Mouse (Mus musculus) adrenal gland, adult 2 months (tissue): ENCODE results near the gene Sbk2. TPM values are rescaled to one million over a fixed set of nuclear protein-coding genes. Genes with fewer than 3 reads are reported as not detected.

Source experiments
- DNase-seq: peaks from one replicate; pipeline ENCODE4 v3.0.0; 2021
- polyA plus RNA-seq: library from polyadenylated mRNA; depleted of rRNA; stranded (reverse); fragments of >200 nt; gene quantifications from 2 replicates; pipeline ENCODE4 v1.2.3, GENCODE M21; 2012
- total RNA-seq, 2 experiments: library from RNA; stranded (reverse); gene quantifications; 2 replicates each; pipeline ENCODE4 v1.2.3; 2021

Gene Sbk2
- total and polyA plus RNA-seq, 3 experiments, result 0.32 to 1.0 (median 0.52) TPM

DNA sequence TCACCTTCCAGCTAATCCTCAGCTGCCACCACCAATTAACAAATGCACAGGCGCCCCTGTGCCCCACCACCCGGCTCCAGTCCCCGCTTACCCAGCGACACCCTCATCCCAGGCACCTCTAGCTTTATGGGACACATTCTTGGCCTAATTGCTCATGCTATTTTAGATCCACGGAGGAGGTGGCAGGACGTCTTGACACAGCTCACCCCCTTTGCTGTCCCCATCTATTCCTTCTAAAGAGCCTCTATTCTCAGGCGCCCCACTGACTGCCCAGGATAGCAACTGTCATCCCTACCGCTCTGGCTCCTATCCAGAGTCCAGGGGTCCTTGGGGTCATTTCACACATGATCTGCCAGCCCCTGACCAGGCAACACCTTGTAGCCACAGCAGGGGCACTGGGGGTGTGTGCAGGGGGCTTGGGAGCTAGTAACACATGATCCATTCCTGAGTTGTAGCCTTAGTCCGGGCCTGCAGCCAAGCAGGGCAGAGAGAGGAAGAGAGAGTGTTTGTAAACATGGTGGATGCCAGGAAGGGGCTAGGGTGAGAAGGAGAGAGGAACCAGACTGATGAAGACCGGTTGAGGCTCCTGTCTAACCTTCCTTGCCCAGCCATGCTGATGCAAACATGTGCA is 10.3 kb downstream of the Sbk2 start:
- no peak for DNase-seq

DNA sequence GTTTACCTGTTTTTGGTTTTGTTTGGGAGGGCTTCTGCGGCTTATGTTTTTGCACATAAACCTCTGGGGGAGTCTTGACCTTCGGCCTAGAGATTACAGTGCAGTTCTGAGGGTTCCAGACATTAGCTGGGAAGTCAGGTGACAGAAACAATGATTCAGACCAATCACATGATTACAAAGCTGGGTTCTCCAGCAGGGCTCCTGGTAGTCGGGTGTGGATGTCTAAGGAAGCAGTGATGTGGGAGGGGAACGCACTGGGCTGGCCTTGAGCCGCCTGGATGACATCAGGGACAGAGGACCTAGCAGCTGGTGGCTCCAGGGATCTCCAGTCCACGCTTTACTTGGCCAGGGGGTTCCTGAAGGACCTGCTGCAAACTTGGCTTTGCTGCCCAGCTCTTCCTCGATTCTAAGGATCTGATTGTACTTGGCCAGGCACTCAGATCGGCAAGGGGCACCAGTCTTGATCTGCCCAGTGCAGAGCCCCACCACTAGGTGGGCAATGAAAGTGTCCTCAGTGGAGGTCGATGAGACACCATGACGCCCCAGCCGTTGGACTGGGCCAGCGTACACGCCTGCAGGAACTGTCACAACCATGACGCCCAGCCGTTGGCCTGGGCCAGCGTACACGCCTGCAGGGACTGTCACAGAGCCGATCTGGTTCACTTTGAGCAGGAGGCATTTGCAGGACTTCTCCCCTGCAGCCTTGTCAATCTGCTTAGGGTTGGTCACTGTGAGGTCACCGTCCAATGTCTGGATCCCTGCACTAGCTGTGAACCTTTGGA is 13.5 kb downstream of the Sbk2 start:
- peak; percentile 70 for DNase-seq

DNA sequence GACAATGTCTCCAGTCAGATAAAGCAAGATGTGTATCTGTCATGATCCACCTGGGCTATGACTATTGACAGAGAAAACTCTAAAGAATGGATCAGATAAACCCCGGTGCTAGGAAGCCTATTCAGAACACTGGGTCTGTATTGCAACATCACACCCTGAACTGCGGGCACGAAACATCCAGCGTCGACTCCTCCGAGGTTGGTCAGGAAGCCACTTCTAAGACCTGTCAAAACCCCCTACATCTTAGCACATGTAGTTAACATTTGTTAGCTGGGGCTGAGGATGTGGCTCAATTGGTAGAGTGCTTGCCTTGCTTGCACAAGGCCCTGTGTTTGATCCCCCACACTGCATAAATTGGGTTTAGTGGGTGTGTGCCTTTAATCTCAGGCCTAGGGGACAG is 15.8 kb downstream of the Sbk2 start:
- DNase-seq, result no peak

DNA sequence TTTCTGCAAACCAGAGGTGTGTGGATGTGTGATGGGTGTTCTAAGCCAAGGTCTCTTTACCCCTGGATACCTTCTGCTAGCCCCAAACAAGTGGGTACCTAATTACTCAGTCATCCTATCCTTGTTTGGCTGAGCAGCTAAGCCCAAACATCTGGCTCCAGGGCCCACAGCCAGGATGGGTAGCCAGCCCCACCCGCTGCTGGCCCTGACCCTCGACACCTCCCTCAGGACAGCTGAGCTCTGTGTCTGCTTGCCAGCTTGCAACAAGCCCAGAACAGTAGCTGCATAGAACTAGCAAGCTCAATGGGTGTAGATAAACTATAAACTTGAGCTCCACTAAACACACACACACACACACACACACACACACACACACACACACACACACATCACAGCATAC is 16.4 kb downstream of the Sbk2 start:
- peak; percentile 88 for DNase-seq

DNA sequence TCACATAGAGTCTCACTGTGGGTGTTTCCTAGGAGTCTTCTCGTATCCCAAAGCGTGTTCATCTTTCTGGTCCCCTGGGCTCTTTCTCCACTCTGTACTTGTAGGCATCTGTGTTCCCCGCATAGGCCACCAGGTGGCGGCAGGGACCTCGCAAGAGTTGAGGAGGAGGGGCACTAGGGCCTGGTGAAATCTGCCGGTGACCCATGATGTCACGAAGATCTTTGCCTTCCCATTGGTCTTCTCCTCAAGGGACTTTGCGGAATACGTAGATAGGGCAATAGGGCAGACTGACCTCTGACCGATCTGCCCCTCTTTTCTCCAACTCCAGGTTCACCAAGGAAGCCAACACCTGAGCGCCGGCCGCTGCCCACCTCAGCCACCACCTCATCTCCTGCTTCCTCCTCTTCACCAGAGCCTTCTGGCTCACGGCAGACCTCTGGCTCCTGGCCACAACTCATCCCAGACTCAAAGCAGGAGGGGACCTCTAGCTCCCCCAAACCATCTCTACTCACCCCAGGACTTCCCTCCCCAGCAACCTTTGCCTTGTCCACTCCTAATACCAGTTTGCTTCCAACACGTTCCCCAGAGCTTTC is 20.9 kb downstream of the Sbk2 start:
- peak; percentile 92 for DNase-seq

DNA sequence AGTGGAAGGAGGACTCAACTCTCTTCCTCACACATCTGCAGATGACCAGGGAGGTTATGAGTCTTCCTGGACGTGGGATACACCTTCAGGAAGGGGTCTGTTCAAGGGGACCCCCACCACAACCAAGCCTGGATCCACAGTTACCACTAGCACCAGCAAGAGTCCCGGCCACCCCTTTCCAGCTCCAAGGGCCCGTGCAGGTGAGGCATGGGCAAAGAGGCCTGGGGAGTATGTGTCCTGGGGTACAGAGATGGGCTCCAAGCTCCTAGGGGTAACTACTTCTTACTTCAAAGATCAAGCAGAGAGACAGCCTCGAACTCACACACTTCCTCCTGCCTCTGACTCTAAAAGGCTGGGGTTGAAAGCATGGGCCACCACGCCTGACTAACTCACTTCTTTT is 21.5 kb downstream of the Sbk2 start:
- DNase-seq, result no peak

DNA sequence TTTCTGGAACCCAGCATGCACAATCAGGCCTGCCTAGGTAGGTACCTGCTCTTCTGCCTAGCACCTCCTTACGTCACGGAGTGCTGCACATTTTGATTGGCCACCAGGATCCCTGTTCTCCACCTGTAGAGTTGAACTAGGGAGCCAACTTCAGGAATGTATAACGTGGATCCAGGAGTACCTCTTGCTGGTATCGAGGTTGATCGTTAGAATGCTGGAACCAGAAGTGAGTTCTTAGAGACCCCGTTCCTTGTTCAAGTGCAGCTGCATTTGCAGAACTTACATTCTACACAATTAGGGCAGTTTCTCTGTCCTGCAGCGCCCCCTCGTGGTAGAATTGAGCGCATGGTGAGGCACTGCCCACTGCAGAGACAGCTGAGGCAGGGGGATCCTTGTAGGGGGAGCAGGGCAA is 24.1 kb downstream of the Sbk2 start:
- peak; percentile 83 for DNase-seq

DNA sequence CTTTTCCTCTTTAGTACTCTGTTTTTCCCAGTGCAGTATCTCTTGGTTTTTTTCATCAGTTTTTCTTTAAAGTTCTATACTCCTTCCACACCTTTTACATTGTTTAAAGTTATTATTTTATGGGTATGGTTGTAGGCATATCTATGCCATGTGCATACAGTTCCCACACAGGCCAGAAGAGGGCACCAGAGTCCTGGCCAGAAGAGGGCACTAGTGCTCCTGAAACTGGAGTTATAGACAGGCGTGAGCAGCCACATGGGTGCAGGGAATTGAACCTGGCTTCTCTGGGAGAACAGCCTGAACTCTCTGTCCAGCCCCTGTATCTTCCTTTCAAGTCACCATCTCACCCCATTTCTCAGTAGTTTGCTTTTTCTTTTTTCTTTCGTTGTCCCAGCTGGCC is 25.8 kb downstream of the Sbk2 start:
- peak; percentile 77 for DNase-seq

DNA sequence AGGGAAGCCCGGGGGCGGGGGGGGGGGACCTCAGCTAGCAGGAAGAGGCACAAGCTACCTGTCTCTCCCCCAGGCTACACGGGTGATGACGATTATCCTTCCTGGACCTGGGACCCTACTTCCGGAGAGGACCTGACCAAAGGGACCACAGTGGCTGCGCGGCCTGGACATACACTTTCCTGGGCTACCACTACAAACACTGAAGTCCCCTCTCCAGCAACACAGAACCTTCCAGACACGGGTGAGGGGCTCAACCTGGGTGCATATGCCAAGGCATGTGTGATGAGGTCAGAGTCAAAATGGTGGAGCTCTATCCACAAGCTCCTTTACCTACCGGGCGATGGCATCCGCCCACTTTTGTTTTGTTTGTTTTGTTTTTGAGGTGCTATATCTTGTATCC is 26.8 kb downstream of the Sbk2 start:
- DNase-seq, result no peak

DNA sequence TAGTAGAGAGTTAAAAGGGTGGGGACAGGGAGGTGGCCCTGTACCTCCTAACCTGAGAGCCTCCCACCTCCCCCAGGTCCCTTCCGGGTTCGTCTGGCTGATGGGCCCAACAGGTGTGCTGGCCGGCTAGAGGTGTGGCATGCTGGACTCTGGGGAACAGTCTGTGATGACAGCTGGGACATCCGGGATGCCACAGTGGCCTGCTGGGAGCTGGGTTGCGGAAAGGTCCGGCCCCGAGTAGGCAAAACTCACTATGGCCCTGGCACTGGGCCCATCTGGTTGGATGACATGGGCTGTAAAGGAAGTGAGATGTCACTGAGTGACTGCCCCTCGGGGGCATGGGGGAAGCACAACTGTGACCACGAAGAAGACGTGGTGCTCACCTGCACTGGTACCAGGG is 27.4 kb downstream of the Sbk2 start:
- DNase-seq, result no peak

DNA sequence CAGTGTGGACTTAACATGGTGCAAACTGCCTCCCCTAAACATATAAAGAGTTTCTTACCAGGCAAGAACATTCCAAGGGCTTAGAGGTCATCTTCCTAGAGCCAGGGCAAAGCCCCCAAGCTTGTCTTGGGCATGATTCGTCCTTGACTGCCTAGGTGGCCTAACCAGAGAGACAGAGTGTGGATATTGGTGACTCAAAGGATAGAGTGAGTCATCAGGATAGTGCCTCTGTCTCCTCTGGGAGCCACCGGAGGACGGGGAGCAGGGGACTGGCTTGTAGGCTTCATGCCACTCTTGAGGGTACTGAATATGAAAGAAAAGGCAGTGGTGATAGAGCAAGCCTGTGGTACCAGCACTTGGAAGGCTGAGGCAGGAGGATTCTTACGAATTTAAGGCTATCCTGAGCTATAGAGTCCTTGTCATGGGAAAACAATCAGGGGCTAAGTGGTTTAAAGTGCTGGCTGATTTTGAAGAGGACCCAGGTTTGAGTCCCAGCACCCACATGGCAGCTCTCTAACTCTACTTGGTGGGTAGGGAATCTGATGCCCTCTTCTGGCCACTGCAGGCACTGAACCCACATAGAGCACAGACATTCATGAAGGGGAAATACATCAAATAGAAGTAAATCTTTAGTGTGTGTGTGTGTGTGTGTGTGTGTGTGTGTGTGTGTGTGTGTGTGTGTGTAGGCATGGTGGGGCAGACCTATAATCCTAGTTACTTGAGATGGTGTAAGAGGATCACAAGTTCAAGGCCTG is 29.9 kb downstream of the Sbk2 start:
- peak; percentile 56 for DNase-seq

DNA sequence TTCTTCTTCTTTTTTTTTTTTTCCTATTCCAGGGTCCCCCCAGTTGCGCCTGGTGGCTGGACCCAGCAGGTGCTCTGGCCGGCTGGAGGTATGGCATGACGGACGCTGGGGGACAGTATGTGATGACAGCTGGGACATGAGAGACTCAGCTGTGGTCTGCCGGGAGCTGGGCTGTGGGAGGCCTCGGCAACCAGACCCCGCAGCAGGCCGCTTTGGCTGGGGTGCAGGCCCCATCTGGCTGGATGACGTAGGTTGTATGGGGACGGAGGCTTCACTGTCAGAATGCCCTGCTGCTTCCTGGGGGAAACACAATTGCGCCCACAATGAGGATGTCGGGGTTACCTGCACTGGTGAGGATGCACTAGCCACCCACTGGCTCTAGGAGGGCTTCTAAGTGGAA is 31.1 kb downstream of the Sbk2 start:
- DNase-seq, result no peak

DNA sequence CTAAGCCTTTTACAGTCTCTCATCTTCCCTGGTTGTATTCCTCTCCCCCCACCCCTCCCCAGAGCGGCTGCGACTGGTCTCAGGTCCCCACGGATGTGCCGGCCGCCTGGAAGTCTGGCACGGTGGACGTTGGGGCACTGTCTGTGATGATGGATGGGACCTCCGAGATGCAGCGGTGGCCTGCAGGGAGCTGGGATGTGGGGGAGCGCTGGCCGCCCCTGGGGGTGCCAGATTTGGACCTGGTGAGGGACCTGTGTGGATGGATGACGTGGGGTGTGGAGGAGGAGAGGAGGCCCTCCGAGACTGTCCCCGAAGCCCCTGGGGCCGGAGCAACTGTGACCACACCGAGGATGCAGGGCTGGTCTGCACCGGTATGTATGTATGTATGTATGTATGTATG is 35.9 kb downstream of the Sbk2 start:
- no peak for DNase-seq

DNA sequence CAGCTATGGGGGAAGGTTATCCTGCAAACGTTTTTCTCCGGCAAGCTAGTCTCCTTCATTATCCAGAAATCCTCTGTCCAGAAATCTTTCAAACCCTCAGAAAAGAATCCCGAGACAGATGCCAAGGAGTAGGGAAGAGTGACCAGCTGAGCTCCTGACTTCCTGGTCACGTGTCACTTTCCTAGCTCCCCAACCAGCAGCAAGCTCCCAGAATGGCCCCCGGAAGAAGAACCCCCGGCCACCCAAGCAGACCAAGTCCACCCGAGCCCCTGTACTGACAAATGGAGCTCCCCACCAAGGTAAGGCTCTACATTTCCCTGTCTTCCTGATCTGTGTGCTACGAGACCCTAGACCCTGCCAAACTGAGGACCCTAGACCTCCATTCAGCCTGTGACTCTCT is 36.5 kb downstream of the Sbk2 start:
- no peak for DNase-seq

DNA sequence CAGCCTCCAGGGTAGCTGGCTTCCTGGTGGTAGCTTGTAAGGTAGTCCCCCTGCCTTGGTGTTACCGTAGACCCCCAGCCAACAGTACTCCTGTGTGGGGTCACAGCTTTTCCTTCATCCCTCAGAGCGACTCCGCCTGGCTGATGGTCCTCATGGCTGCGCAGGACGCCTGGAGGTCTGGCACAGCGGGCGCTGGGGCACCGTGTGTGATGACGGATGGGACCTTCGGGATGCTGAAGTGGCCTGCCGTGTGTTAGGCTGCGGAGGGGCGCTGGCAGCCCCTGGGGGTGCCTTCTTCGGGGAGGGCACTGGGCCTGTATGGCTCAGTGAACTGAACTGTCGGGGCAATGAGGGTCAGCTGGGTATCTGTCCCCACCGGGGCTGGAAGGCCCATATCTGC is 37.4 kb downstream of the Sbk2 start:
- no peak for DNase-seq

DNA sequence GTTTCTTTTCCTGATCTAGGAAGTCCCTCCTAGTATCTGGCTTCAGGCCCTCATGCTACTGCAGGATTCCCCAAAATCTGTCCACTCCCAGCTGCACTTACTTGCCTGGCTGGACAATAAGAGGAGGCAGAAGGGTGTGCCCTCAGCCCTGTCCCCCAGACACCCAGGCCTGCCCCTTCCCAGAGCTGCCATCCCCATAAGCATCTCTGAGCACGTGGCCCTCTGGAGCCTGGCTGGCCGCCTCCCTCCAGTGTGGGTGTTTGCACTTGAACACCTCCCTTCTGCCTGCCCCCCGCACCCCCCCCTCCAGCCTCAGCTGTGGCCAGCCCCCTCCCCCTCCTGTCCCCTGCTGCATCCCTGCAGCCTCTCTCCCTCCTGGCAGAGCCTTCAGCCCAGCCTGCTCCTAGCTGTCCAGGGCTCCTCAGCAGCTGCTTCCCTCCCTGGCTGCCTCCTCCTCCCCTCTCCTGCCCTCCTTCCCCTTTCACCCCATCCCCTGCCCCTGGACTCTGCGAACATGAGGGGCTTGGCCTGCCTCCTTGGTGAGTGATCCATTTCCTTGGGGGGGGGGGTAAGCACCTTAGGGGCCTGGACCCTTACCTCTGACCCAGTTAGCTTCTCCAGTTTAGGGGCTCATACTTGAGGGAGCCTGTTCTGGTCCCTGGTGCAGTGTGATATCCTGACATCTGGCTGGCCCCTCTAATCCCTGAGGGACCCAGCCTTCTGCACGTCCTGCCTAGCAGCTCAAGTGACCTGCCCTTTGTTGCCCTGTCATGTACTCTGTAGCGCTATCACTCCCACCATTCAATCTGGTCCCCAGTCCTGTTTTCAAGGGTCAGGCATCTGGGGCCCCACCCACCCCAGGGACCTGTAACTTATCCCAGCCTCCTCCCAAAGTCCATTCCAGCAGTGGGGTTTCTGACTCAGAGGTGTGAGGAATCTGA is 38.5 kb downstream of the Sbk2 start, which contains the start of gene Ssc5d:
Gene Ssc5d (plus strand): TSS at position 345 of the 941 bp plus-strand sequence.
- no peak for DNase-seq

DNA sequence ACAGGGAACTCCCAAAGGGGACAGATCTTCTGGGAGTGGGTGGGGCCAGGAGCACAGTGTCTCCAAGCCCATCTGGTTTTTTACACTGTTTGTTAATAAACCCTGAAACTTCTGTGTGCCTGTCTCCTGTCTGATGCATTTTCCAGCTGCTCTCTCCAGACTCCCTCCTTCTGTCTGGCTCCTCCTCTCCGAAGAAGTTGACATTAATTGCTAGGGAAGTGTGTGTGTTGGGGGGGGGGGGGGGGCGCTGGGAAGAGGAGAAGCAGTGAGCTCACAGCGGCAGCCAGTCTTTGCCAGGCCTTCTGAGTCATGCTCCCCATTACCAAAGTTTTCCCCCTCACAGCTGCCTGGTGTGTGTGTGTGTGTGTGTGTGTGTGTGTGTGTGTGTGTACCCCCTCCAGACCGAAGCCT is 39.3 kb downstream of the Sbk2 start:
- DNase-seq, result peak; percentile 73

DNA sequence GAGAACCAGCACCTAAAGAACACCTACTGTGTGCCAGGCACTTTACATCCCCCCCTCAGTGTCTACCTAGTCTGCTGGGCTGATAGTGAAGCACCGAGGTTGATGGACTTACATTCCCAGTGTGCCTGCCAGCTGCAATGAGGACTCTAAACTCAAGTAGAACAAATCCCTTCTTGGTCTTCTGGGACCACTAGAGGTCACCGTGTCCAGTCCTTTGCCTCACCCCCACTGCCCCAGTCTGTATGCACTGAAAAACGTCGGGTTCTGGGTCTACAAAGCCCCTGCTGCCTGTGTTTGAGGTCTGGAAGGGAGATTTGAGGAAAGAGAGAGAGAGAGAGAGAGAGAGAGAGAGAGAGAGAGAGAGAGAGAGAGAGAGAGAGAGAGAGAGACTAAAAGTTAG is 39.7 kb downstream of the Sbk2 start:
- no peak for DNase-seq

DNA sequence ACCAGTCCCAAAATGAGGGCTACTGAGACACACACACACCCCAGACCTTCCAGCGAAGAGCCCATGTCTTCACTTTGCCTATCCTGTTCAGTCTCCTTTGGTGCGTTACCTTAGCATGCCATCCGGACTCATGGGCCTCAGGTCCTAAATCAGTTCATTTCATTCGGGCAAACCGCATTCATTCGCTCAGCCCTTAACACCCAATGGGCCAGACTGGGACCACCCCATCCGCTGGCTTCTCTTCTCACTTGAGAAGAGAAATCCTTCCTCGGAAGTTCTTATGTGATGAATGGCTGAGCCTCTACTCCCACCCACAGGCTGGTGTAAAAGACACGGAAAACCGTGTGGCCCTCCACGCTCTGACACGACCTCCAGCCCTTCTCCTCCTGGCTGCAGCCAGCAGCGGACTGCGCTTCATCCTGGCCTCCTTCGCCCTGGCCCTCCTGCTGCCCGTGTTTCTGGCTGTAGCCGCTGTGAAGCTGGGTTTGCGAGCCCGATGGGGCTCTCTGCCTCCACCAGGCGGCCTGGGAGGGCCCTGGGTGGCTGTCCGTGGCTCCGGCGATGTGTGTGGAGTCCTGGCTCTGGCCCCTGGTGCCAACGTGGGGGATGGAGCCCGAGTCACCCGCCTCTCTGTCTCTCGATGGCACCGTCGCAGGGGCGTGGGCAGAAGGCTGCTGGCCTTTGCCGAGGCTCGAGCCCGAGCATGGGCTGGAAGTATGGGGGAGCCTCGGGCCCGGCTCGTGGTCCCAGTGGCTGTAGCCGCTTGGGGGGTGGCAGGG is 40.4 kb downstream of the Sbk2 start:
- DNase-seq, result peak; percentile 75

DNA sequence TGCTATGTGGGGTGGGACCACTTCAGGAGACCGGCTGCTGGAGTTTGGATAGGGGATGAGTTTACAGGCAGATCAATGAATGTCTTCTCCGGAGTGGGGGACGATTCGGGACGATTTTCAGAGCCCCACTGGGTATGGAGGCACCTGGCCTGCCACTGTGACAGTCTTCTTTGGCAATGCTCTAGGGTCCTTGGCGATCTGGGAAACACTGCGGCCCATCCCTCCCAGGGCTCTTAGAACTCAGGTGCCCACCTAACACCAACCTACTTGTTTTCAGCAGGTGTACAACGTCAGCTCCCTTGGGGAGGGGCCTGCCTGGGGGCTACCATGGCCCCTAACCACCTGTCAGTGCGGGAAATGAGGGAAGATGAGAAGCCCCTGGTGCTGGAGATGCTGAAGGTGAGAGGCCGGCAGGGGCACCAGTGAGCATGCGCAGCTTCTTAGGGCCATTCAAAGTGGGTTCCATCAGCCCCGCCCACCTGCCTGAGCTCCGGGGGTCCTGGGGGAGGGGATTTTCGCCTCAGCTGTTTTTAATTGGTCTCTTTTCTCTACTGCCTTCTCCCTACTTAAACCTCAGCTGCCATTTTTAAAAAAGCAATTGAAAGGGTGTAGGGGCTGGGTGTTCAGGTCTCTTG is 41.2 kb downstream of the Sbk2 start:
- DNase-seq, result no peak
